Mouse (Mus musculus) liver, embryonic 12.5 days (tissue): ENCODE measurements at regions not wholly inside any gene's neighbourhood (a gene's known extent, or its start where the extent isn't known, plus 50 kb on each side); places are given as distances from the start of the nearest gene placed in this dataset.

ENCODE experiments used
- ATAC-seq: fragments of 200-750 bp; cut with Nextera tagmentation; 2 replicates; pipeline ENCODE4 v1.8.0; 2017; ENCODE audit warnings: moderate number of reproducible peaks, mild to moderate bottlenecking, moderate library complexity
- H3K27ac ChIP-seq: fragments of 300-500 bp; sonication (generic); 2 replicates; pipeline ENCODE4 v1.5.1; 2016; ENCODE audit warnings: mild to moderate bottlenecking
- H3K27me3 ChIP-seq: fragments of 300-500 bp; sonication (generic); replicated peaks from 2 replicates; pipeline ENCODE4 v1.6.1; 2016; ENCODE audit warnings: mild to moderate bottlenecking, moderate library complexity
- H3K36me3 ChIP-seq: fragments of 300-500 bp; sonication (generic); 2 replicates; pipeline ENCODE4 v1.6.1; 2016; ENCODE audit warnings: mild to moderate bottlenecking, moderate library complexity
- H3K4me1 ChIP-seq: fragments of 300-500 bp; sonication (generic); 2 replicates; pipeline ENCODE4 v1.6.1; 2016
- H3K4me2 ChIP-seq: fragments of 300-500 bp; sonication (generic); 2 replicates; pipeline ENCODE4 v1.6.1; 2016; ENCODE audit warnings: mild to moderate bottlenecking, moderate library complexity
- H3K4me3 ChIP-seq: fragments of 300-500 bp; sonication (generic); 2 replicates; pipeline ENCODE4 v1.5.1; 2016; ENCODE audit warnings: mild to moderate bottlenecking, moderate library complexity
- H3K9ac ChIP-seq: fragments of 300-500 bp; sonication (generic); 2 replicates; pipeline ENCODE4 v1.6.1; 2016; ENCODE audit warnings: mild to moderate bottlenecking, moderate library complexity
- H3K9me3 ChIP-seq: fragments of 300-500 bp; sonication (generic); replicated peaks from 2 replicates; pipeline ENCODE4 v1.6.1; 2016; ENCODE audit warnings: mild to moderate bottlenecking, moderate library complexity
- WGBS: fragments of 180-500 bp; shearing (Covaris S2); methylation state at CpG from one replicate; pipeline ENCODE4 v1.1.7; 2016; ENCODE audit not compliant: insufficient replicate concordance; 5-methylcytosine and 5-hydroxymethylcytosine counted together

GRCm38 (mm10) chr12:25244666-25245065, 147.7 kb upstream of the Id2 start:
- no peak overlapping the region for H3K27ac ChIP-seq
- H3K27me3 ChIP-seq, result 0 out of 2 replicates have a peak, but pooled peaks cover 8% of the 10 kb centered on the region
- no peak overlapping the region for H3K9ac ChIP-seq
- no peaks in the 10 kb centered on the region for H3K36me3 ChIP-seq
- ATAC-seq, result no peak
- no peak overlapping the region for H3K4me2 ChIP-seq
- peaks cover 12% of the 10 kb centered on the region; the same call in 1 of the 2 replicates for H3K4me1 ChIP-seq
- H3K9me3 ChIP-seq, result no peaks in the 10 kb centered on the region
- no peak overlapping the region for H3K4me3 ChIP-seq
- WGBS, result 93% methylated on average over 1 of the region's 1 CpGs

GRCm38 (mm10) chr12:25243901-25244300, 147.0 kb upstream of the Id2 start:
- no peak for ATAC-seq
- Histone ChIP-seq H3K36me3 (no peaks in the 10 kb centered on the region), H3K4me2 (no peak overlapping the region), H3K4me1 (peaks cover 6% of the 10 kb centered on the region; the same call in 1 of the 2 replicates), H3K4me3 (no peak overlapping the region), H3K27ac (no peak overlapping the region), H3K9me3 (no peaks in the 10 kb centered on the region), H3K27me3 (0 out of 2 replicates have a peak, but pooled peaks cover 8% of the 10 kb centered on the region), H3K9ac (no peak overlapping the region)
- WGBS, result 31% methylated on average over 1 of the region's 1 CpGs

GRCm38 (mm10) chr12:25242369-25242768, 145.4 kb upstream of the Id2 start:
- H3K4me1 ChIP-seq, result peaks cover 6% of the 10 kb centered on the region; the same call in 1 of the 2 replicates
- no peak for ATAC-seq
- 0 out of 2 replicates have a peak, but pooled peaks cover 8% of the 10 kb centered on the region for H3K27me3 ChIP-seq
- 42% methylated on average over 3 of the region's 3 CpGs for WGBS
- H3K4me2 ChIP-seq, result no peak overlapping the region
- H3K4me3 ChIP-seq, result no peak overlapping the region
- no peaks in the 10 kb centered on the region for H3K9me3 ChIP-seq
- no peak overlapping the region for H3K9ac ChIP-seq
- H3K36me3 ChIP-seq, result no peaks in the 10 kb centered on the region
- no peak overlapping the region for H3K27ac ChIP-seq

- Histone ChIP-seq H3K9ac (no peak overlapping the region), H3K4me3 (no peak overlapping the region), H3K9me3 (no peaks in the 10 kb centered on the region), H3K27me3 (0 out of 2 replicates have a peak, but pooled peaks cover 8% of the 10 kb centered on the region), H3K4me1 (peaks cover 6% of the 10 kb centered on the region; the same call in 1 of the 2 replicates), H3K4me2 (no peak overlapping the region), H3K27ac (no peak overlapping the region), H3K36me3 (no peaks in the 10 kb centered on the region)
- ATAC-seq, result no peak
- WGBS, result 44% methylated on average over 3 of the region's 3 CpGs
Measured at GRCm38 (mm10) chr12:25241675-25242074, 144.7 kb upstream of the Id2 start.

GRCm38 (mm10) chr12:25240796-25241195, 143.9 kb upstream of the Id2 start:
- Histone ChIP-seq H3K4me3 (no peak overlapping the region), H3K9me3 (no peaks in the 10 kb centered on the region), H3K27ac (no peak overlapping the region), H3K36me3 (no peaks in the 10 kb centered on the region), H3K4me2 (no peak overlapping the region), H3K9ac (no peak overlapping the region), H3K27me3 (0 out of 2 replicates have a peak, but pooled peaks cover 6% of the 10 kb centered on the region), H3K4me1 (peaks cover 6% of the 10 kb centered on the region; the same call in 1 of the 2 replicates)
- WGBS, result 63% methylated on average over 3 of the region's 3 CpGs
- no peak for ATAC-seq

- 0 out of 2 replicates have a peak, but pooled peaks cover 6% of the 10 kb centered on the region for H3K27me3 ChIP-seq
- 20% methylated on average over 12 of the region's 12 CpGs for WGBS
- no peak overlapping the region for H3K4me2 ChIP-seq
- no peak overlapping the region for H3K4me3 ChIP-seq
- H3K4me1 ChIP-seq, result peaks cover 6% of the 10 kb centered on the region; the same call in 1 of the 2 replicates
- no peak for ATAC-seq
- H3K27ac ChIP-seq, result no peak overlapping the region
- no peak overlapping the region for H3K9ac ChIP-seq
- no peaks in the 10 kb centered on the region for H3K9me3 ChIP-seq
- H3K36me3 ChIP-seq, result no peaks in the 10 kb centered on the region
Measured at GRCm38 (mm10) chr12:25240142-25240541, 143.2 kb upstream of the Id2 start.

GRCm38 (mm10) chr12:25235071-25235470, 138.1 kb upstream of the Id2 start:
- Histone ChIP-seq H3K9ac (no peak overlapping the region), H3K27ac (no peak overlapping the region), H3K4me2 (no peak overlapping the region), H3K9me3 (no peaks in the 10 kb centered on the region), H3K4me1 (peaks cover 14% of the 10 kb centered on the region), H3K36me3 (no peaks in the 10 kb centered on the region), H3K27me3 (no peaks in the 10 kb centered on the region), H3K4me3 (no peak overlapping the region)
- 37% methylated on average over 8 of the region's 8 CpGs for WGBS
- no peak for ATAC-seq

GRCm38 (mm10) chr12:25234636-25235035, 137.7 kb upstream of the Id2 start:
- H3K9ac ChIP-seq, result no peak overlapping the region
- no peaks in the 10 kb centered on the region for H3K36me3 ChIP-seq
- no peak for ATAC-seq
- H3K4me1 ChIP-seq, result peaks cover 10% of the 10 kb centered on the region
- 49% methylated on average over 3 of the region's 3 CpGs for WGBS
- H3K4me2 ChIP-seq, result no peak overlapping the region
- H3K27me3 ChIP-seq, result no peaks in the 10 kb centered on the region
- no peak overlapping the region for H3K4me3 ChIP-seq
- H3K9me3 ChIP-seq, result no peaks in the 10 kb centered on the region
- H3K27ac ChIP-seq, result no peak overlapping the region

- Histone ChIP-seq H3K4me1 (peaks cover 10% of the 10 kb centered on the region; the same call in 1 of the 2 replicates), H3K4me2 (no peak overlapping the region), H3K36me3 (no peaks in the 10 kb centered on the region), H3K4me3 (no peak overlapping the region), H3K9ac (no peak overlapping the region), H3K27me3 (no peaks in the 10 kb centered on the region), H3K27ac (no peak overlapping the region), H3K9me3 (no peaks in the 10 kb centered on the region)
- no peak for ATAC-seq
- 53% methylated on average over 4 of the region's 4 CpGs for WGBS
Measured at GRCm38 (mm10) chr12:25233027-25233535, 136.1 kb upstream of the Id2 start.

GRCm38 (mm10) chr12:25232358-25233026, 135.6 kb upstream of the Id2 start:
- no peak overlapping the region for H3K4me2 ChIP-seq
- H3K36me3 ChIP-seq, result no peaks in the 10 kb centered on the region
- no peaks in the 10 kb centered on the region for H3K9me3 ChIP-seq
- no peaks in the 10 kb centered on the region for H3K27me3 ChIP-seq
- no peak overlapping the region for H3K9ac ChIP-seq
- H3K4me3 ChIP-seq, result no peak overlapping the region
- H3K4me1 ChIP-seq, result peaks cover 10% of the 10 kb centered on the region; the same call in 1 of the 2 replicates
- H3K27ac ChIP-seq, result no peak overlapping the region
- 57% methylated on average over 5 of the region's 5 CpGs for WGBS
- no peak for ATAC-seq

GRCm38 (mm10) chr12:25228708-25229107, 131.8 kb upstream of the Id2 start:
- Histone ChIP-seq H3K4me3 (no peak overlapping the region), H3K4me1 (peaks cover 10% of the 10 kb centered on the region; the same call in 1 of the 2 replicates), H3K27ac (no peak overlapping the region), H3K9me3 (no peaks in the 10 kb centered on the region), H3K9ac (no peak overlapping the region), H3K36me3 (no peaks in the 10 kb centered on the region), H3K4me2 (no peak overlapping the region), H3K27me3 (no peaks in the 10 kb centered on the region)
- no peak for ATAC-seq
- 49% methylated on average over 2 of the region's 2 CpGs for WGBS

- 63% methylated on average over 4 of the region's 4 CpGs for WGBS
- H3K4me1 ChIP-seq, result peaks cover 4% of the 10 kb centered on the region; the same call in 1 of the 2 replicates
Measured at GRCm38 (mm10) chr12:25227736-25228135, 130.8 kb upstream of the Id2 start.

More at GRCm38 (mm10) chr12:25227736-25228135, 130.8 kb upstream of the Id2 start:
- no peak overlapping the region for H3K27ac ChIP-seq
- ATAC-seq, result no peak
- no peaks in the 10 kb centered on the region for H3K27me3 ChIP-seq
- H3K4me3 ChIP-seq, result no peak overlapping the region
- no peak overlapping the region for H3K9ac ChIP-seq
- no peaks in the 10 kb centered on the region for H3K36me3 ChIP-seq
- H3K9me3 ChIP-seq, result no peaks in the 10 kb centered on the region
- H3K4me2 ChIP-seq, result no peak overlapping the region
